Mouse (Mus musculus): Measurements from ENCODE around the gene Fam214a.
"Not testable (repeated sequence)": the region's sequence is repeated elsewhere in the genome, so short reads cannot be mapped to it uniquely, and the experiment has no call there.

Fam214a gene

DNA sequence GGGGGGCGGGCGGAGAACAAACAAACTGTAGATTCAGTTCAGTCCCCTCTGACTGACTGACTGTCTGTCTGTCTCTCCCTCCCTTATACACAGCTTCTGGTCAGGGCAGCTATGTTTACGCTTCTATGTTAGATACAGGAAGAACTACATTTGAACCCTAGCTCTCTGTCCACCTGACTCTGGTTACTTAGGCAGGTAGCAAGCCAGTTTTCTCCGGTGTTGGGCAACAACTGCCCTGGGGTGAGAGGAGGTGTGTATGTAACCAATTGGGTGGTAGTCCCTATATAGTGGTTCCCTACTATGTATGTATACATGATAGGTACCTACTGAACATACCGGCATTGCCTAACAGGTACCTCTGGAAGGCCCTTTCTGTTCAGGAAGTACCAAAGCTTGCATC lies 20.1 kb downstream of the Fam214a start:
- POLR2A ChIA-PET = interaction anchor here in 1 of 4 experiments (1.8 kb wide), 1 partner anchor 12 kb away, joined by 5 read pairs; no protein-coding TSS in a partner anchor

DNA sequence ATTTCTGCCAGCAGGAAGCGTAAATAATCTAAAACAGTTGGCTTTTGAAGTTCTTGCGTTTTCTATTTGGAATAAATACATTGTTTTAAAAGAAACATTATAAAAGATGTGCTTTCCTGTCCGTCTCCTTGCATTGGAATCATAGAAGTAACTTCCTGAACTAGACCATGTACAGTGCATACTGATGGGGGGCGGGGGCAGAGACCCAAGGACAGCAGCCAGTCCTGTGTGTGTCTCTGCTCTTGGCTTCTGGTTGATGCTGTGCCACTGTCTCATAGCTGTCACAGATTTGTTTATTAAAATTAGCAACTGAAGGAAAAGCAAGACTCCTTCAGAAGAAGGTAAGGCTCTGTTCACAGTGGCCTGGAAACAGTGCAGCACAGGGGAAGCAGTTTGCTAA lies 20.5 kb downstream of the Fam214a start:
- ChIA-PET CTCF (no interaction called here), POLR2A (interaction anchor here in 1 of 4 experiments (1.8 kb wide), 1 partner anchor 12 kb away, joined by 5 read pairs; no protein-coding TSS in a partner anchor)

More for the DNA sequence above, 20.1 kb downstream of the Fam214a start:
- CTCF ChIA-PET = no interaction called here

DNA sequence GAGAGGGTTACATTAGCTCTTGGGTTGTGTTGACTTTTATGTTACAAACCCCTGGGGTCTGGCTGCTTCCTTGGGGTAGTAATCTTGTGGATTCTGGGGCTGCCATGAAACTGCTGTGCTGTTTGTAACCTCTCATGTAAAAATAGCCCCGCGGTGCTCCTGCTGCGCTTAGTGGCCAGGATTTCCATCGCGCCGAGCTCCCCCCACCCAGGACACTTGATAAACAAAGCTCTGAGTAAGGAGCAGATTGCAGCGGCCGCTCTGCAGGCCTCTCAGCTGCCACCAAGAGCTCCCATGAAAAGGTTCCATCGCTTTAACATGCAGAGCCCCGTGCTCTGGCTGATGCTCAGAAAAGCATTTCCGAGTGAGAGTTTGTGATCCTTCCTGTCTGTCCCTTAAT lies 22.1 kb downstream of the Fam214a start:
- CTCF ChIA-PET = interaction anchor here in 2 of 4 experiments (1.3 to 1.6 kb wide), 2 partner anchors 14 to 23 kb away, joined by 3 to 6 read pairs; no protein-coding TSS in a partner anchor
- POLR2A ChIA-PET = interaction anchor here in 1 of 4 experiments (1.4 kb wide), 1 partner anchor 302 kb away, joined by 3 read pairs; no protein-coding TSS in a partner anchor

GRCm38 (mm10) chr9:74975416-74975815 lies 22.7 kb downstream of the Fam214a start:
- ChIA-PET POLR2A (interaction anchor here in 3 of 4 experiments (0.8 to 1.8 kb wide), 8 partner anchors 8 to 301 kb away, joined by 3 to 6 read pairs (median 3); no protein-coding TSS in a partner anchor), CTCF (interaction anchor here in 3 of 4 experiments (0.6 to 1.6 kb wide), 4 partner anchors 14 to 104 kb away, joined by 3 to 6 read pairs (median 4); no protein-coding TSS in a partner anchor)

GRCm38 (mm10) chr9:74975911-74976563 lies 23.4 kb downstream of the Fam214a start:
- POLR2A ChIA-PET = interaction anchor here in 3 of 4 experiments (0.5 to 1.8 kb wide), 10 partner anchors 8 to 866 kb away, joined by 3 to 6 read pairs (median 3); partner anchors contain the start of gene Wdr72 (in 1 of the 3)
- CTCF ChIA-PET = interaction anchor here in 2 of 4 experiments (0.8 to 1.6 kb wide), 2 partner anchors 15 to 25 kb away, joined by 3 read pairs; no protein-coding TSS in a partner anchor

- POLR2A ChIA-PET = no interaction called here
- CTCF ChIA-PET = interaction anchor here in 1 of 4 experiments (0.9 kb wide), 1 partner anchor 26 kb away, joined by 4 read pairs; no protein-coding TSS in a partner anchor
Observed at GRCm38 (mm10) chr9:74977251-74977650, 24.6 kb downstream of the Fam214a start.

GRCm38 (mm10) chr9:74977962-74978361 lies 25.3 kb downstream of the Fam214a start:
- ChIA-PET POLR2A (interaction anchor here in 1 of 4 experiments (2.3 kb wide), 1 partner anchor 8 kb away, joined by 5 read pairs; no protein-coding TSS in a partner anchor), CTCF (no interaction called here)

DNA sequence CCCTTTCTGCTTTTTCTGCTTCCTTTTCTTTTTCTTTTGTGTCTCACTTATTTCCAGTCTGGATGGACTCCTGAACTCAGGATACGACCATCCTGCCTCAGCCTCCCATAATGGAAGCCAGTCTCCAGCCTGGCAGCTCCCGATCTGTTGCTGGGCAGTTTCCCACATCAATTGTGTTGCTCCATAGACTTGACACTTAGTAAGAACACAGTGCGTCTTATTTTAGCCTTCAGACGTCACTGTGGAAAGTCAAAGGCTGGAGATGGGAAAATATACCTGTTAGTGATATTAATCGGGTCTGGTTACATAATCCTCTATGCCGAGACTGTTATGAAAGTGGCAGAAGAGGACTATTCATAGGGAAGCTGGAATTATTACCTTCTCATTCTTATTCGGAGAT lies 26.2 kb downstream of the Fam214a start:
- ChIA-PET POLR2A (interaction anchor here in 1 of 4 experiments (2.3 kb wide), 1 partner anchor 9 kb away, joined by 5 read pairs; no protein-coding TSS in a partner anchor), CTCF (no interaction called here)

DNA sequence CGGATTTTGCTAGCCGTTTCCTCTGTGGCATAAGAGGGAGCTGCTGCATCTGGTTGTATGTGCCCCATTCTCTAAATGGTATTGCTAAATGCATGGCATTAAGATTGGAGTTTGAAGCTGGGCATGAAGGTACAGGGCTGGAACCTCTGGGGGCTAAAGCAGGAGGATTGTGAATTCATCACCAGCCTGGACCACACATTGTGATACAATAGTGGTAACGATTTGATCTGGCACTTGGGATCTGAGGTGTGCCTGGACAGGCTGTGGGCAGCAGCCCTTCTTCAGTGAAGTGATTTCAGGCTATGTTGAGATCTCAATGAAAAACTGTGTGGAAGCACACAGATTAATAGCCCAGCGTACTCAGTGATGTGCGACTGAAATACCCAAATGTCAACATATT lies 26.7 kb downstream of the Fam214a start:
- ChIA-PET POLR2A (interaction anchor here in 1 of 4 experiments (2.3 kb wide), 1 partner anchor 9 kb away, joined by 5 read pairs; no protein-coding TSS in a partner anchor), CTCF (no interaction called here)

DNA sequence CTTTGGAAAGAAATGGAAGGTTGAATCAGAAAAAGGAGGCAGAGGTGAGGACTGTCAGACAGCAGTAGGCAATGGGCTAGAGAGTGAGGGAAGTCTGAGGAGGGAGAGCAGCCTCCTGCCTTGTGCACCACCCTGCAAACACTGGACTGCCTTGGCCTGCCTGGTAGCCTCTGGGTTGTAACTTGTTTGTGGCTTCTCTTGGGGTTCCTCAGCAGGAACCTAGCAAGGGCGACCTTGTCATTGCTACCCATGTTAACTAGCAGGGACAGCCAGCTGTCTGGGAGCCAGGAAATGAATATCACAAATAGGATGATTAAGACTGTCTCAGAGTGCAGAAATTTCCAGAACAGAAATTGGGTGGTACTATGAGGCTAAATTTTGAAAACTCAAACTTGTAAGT lies 27.2 kb downstream of the Fam214a start:
- ChIA-PET CTCF (no interaction called here), POLR2A (interaction anchor here in 1 of 4 experiments (2.3 kb wide), 1 partner anchor 10 kb away, joined by 5 read pairs; no protein-coding TSS in a partner anchor)

DNA sequence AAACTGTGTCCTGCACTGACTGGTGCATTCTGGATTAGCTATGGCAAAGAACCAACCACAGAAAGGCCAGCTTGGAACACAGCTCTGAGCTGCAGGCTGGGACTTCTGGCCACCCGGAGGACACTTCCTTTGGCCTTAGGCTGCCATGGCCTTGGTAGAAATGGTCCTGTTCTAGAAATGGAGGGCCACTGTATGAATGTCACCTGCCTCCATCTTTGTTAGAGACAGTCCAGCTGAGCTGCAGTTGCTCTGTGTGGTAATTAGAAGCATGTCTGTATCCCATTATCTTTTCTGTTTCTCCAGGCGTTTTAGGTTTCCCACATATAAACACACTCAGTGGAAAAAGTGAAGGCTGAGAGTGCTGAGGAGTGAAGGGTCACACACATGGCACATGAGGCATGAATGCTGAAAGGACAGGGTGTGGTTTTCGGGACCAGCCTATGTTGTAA lies 29.0 kb downstream of the Fam214a start:
- ChIA-PET CTCF (no interaction called here), POLR2A (interaction anchor here in 1 of 4 experiments (1.1 kb wide), 1 partner anchor 11 kb away, joined by 3 read pairs; no protein-coding TSS in a partner anchor)

DNA sequence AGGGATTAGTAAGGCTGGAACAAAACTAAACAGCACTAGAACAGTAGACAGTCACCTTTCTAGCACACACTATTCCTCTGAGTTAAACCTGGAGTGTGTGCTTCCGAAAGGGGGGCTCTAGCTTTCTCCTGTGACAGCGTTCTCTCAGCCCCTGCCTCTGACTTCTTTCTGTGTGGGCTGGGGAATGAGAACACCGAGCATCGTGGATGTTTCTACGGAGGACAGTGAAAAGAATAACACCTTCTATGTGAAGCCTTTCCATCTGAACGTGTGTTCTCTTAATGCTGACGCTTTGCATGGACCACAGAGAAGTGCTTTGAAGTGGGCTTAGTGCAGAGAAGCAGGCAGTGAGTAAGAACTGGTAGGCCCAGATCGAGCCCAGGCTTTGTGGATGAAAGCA lies 29.5 kb downstream of the Fam214a start:
- POLR2A ChIA-PET = no interaction called here
- CTCF ChIA-PET = no interaction called here

- CTCF ChIA-PET, POLR2A ChIA-PET: not testable (repeated sequence)
Observed at GRCm38 (mm10) chr9:74982722-74983121, 30.0 kb downstream of the Fam214a start.

GRCm38 (mm10) chr9:74985173-74985715 lies 32.6 kb downstream of the Fam214a start:
- ChIA-PET CTCF (no interaction called here), POLR2A (interaction anchor here in 1 of 4 experiments (1.2 to 1.4 kb wide), 2 partner anchors 9 to 11 kb away, joined by 3 read pairs; no protein-coding TSS in a partner anchor)

DNA sequence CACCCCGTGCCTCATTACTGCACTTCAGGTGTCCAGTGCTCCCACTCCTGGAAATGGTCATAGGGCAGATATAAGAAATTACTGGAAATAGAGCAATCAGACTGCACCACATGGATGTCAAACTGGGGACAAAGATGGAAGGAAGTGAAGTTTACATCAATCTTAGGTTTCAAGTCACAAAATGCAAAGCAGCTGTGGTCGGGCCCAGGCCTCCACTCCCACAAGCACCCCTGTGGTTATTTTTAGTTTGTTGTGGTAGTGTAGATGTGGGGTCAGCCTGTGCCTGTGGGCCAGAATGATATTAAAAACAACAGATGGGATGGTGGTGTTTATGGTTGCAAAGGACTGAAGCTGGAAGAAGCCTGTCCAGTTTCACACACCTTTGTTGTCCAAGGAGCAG lies 33.1 kb downstream of the Fam214a start:
- ChIA-PET CTCF (no interaction called here), POLR2A (interaction anchor here in 1 of 4 experiments (1.2 to 1.3 kb wide), 2 partner anchors 10 to 11 kb away, joined by 3 to 6 read pairs; no protein-coding TSS in a partner anchor)

- ChIA-PET CTCF (no interaction called here), POLR2A (no interaction called here)
Observed at GRCm38 (mm10) chr9:74988893-74989460, 36.3 kb downstream of the Fam214a start.

- CTCF ChIA-PET = no interaction called here
- POLR2A ChIA-PET = interaction anchor here in 1 of 4 experiments (1.1 kb wide), 1 partner anchor 19 kb away, joined by 3 read pairs; no protein-coding TSS in a partner anchor
Observed at GRCm38 (mm10) chr9:74989990-74990389, 37.3 kb downstream of the Fam214a start.

DNA sequence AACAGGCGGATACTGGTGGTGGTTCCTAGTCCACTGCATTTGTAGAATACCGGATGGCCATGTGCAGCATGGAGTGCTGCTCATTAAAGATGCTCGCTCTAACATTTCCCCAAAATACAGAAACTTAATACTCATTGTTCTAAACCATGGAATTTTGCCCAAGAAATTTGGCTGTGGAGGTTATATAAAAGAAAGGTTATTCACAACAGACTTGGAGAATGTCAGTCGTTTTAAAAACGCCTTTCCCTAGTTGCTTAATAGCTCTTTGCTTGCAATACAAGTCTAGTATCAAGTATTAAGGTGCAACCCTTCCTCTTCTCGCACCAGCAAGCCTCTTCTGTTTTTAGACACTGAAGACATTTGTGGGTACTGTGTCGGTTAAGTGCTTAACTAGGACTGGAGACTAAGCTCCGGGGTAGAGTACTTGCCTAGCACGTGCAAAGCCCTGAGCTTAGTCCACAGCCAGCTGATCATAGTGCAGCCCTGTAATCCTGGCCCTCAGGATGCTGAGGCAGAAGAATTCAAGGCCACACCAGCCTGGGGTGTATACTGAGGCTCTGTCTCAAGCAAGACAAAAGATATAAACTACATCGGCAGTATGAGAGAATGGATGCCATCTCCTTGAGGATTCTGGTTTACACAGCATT lies 42.0 kb downstream of the Fam214a start:
- ChIA-PET POLR2A (interaction anchor here in 1 of 4 experiments (1.1 kb wide), 1 partner anchor 30 kb away, joined by 4 read pairs; no protein-coding TSS in a partner anchor), CTCF (no interaction called here)

DNA sequence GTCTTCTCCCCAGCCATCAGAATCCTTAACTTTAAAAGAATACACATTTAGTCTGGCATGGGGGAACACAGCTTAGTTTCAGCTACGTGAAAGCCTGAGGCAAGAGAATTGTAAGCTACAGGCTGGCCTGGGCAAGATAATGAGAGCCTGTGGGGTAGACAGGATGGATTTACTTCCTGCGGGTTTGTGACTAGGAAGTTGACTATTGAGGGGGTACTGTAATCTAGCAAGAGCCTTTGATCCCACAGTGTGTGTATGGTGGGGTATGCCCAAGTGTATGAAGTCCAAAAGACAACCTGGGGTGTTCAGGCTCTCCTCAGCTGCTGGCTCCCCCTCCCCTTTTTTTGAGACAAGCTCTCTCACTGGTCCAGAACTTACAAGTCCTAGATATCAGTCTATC lies 43.7 kb downstream of the Fam214a start:
- ChIA-PET CTCF (interaction anchor here in 1 of 4 experiments (0.7 kb wide), 1 partner anchor 1814 kb away, joined by 3 read pairs; no protein-coding TSS in a partner anchor), POLR2A (interaction anchor here in 1 of 4 experiments (1.4 kb wide), 1 partner anchor 11 kb away, joined by 3 read pairs; no protein-coding TSS in a partner anchor)

Data from embryonic stem cell, embryonic (primary cell).